Mouse (Mus musculus) kidney, postnatal 0 days (tissue): ENCODE data around the gene Lamc3. TPM values are rescaled to one million over a fixed set of nuclear protein-coding genes. Genes with fewer than 3 reads are reported as not detected.

ENCODE experiments used
- ATAC-seq: fragments of 200-750 bp; cut with Nextera tagmentation; replicated peaks from 2 replicates; pipeline ENCODE4 v1.8.0; 2017; ENCODE audit warnings: low read depth, moderate number of reproducible peaks, moderate TSS enrichment, moderate library complexity; ENCODE audit not compliant: low FRiP score
- DNase-seq: peaks from one replicate; pipeline ENCODE4 v3.0.0-alpha.2; 2016; ENCODE audit warnings: low spot score
- H3K27ac ChIP-seq: fragments of 300-500 bp; sonication (generic); 2 replicates; pipeline ENCODE4 v1.5.1; 2014; ENCODE audit warnings: mild to moderate bottlenecking
- H3K27me3 ChIP-seq: fragments of 300-500 bp; sonication (generic); 2 replicates; pipeline ENCODE4 v1.6.1; 2014; ENCODE audit warnings: low read length, mixed read lengths; ENCODE audit not compliant: insufficient read depth
- H3K36me3 ChIP-seq: fragments of 300-500 bp; sonication (generic); 2 replicates; pipeline ENCODE4 v1.6.1; 2014; ENCODE audit warnings: low read length, mixed read lengths; ENCODE audit not compliant: insufficient read depth
- H3K4me1 ChIP-seq: fragments of 300-500 bp; sonication (generic); replicated peaks from 2 replicates; pipeline ENCODE4 v1.6.1; 2014; ENCODE audit warnings: antibody characterized with exemption, low read length, mixed read lengths; ENCODE audit not compliant: insufficient read depth
- H3K4me2 ChIP-seq: fragments of 300-500 bp; sonication (generic); 2 replicates; pipeline ENCODE4 v1.6.1; 2014; ENCODE audit warnings: mild to moderate bottlenecking, low read length, moderate library complexity, mixed read lengths
- H3K4me3 ChIP-seq: fragments of 300-500 bp; sonication (generic); replicated peaks from 2 replicates; pipeline ENCODE4 v1.5.1; 2014; ENCODE audit warnings: low read depth, low read length
- H3K9ac ChIP-seq: fragments of 300-500 bp; sonication (generic); 2 replicates; pipeline ENCODE4 v1.6.1; 2014; ENCODE audit warnings: low read depth, low read length
- H3K9me3 ChIP-seq: fragments of 300-500 bp; sonication (generic); replicated peaks from 2 replicates; pipeline ENCODE4 v1.6.1; 2016; ENCODE audit warnings: low read length, inconsistent platforms, mixed read lengths
- CTCF ChIP-seq: IDR thresholded peaks from 2 replicates; pipeline ENCODE4 v1.5.1; 2016; ENCODE audit warnings: antibody characterized with exemption, low read depth, mild to moderate bottlenecking, moderate library complexity
- WGBS: fragments of 180-500 bp; shearing (Covaris S2); extraction: QIAGEN DNeasy Blood & Tissue Kit; methylation state at CpG from one replicate; pipeline ENCODE4 v1.1.7; 2014; 5-methylcytosine and 5-hydroxymethylcytosine counted together
- polyA plus RNA-seq: library from polyadenylated mRNA; unstranded; fragments of >200 nt; fragmentation: Nextera tagmentation; extraction: Ambion mirVana; gene quantifications from 2 replicates; pipeline ENCODE4 v1.2.1, GENCODE M21; 2015

Lamc3 gene
- polyA plus RNA-seq, 1 experiment from 2014 or later: 2.8 TPM

GRCm38 (mm10) chr2:31917636-31918035 lies 30.5 kb downstream of the Lamc3 start:
- 21% methylated on average over 4 of the region's 4 CpGs for WGBS
- Histone ChIP-seq H3K27ac (no peak overlapping the region), H3K27me3 (no peaks in the 10 kb centered on the region), H3K9me3 (no peaks in the 10 kb centered on the region), H3K9ac (no peak overlapping the region), H3K4me3 (no peak overlapping the region), H3K4me2 (no peak overlapping the region), H3K4me1 (no peaks in the 10 kb centered on the region), H3K36me3 (no peaks in the 10 kb centered on the region)
- DNase-seq: peak; percentile 45
- peak; percentile 80 for TF ChIP-seq CTCF
- 0 out of 2 replicates have a peak, but pooled peaks have one; percentile 23 for ATAC-seq

DNA sequence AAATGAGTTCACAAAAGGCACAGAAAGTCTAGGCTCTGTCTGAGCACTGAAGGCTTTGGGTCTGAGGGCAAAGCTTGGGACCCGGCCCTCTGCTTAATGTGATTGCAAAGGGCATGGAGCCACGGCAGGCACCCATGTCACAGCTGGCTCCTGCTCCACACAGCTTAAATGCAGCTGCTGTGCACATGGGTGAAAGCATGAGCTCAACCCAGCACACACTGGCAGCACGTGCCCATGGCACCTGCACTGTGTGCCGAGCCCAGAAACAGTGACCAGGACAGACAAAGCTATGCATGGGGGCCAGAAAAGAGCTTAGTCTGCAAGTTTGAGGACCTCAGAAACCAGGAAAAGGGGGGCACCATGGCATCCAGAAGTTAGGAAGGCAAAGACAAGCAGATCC lies 36.6 kb downstream of the Lamc3 start:
- Histone ChIP-seq H3K4me3 (no peak overlapping the region), H3K9me3 (no peaks in the 10 kb centered on the region), H3K27me3 (no peaks in the 10 kb centered on the region), H3K36me3 (no peaks in the 10 kb centered on the region), H3K9ac (no peak overlapping the region), H3K4me1 (no peaks in the 10 kb centered on the region), H3K4me2 (no peak overlapping the region), H3K27ac (no peak overlapping the region)
- WGBS: 72% methylated on average over 4 of the region's 4 CpGs
- ATAC-seq: no peak
- no peak for DNase-seq
- TF ChIP-seq CTCF: no peak

DNA sequence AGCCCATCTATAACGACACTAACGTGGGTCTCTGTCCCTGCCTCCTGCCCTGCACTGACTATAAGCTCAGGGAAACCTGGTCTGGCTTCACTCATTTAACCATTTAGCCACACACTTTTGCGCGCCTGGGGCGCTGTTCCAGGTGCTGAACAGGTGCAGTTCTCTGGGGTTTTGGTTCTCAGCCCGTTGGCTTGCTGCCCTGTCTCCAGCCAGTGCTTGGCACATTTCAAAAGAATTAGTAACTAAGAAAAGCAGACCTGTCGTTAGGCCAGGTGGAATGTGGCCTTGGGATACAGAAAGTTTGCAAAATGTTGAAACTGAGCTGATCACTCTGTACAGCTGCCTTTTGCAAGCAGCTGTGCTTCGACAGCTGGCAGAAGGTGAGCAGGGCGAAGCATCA lies 37.7 kb downstream of the Lamc3 start:
- no peak overlapping the region for H3K4me2 ChIP-seq
- H3K27me3 ChIP-seq: no peaks in the 10 kb centered on the region
- no peaks in the 10 kb centered on the region for H3K36me3 ChIP-seq
- 24% methylated on average over 9 of the region's 9 CpGs for WGBS
- H3K4me3 ChIP-seq: no peak overlapping the region
- peak; percentile 16; the same call in 1 of the 2 replicates for TF ChIP-seq CTCF
- no peak overlapping the region for H3K27ac ChIP-seq
- ATAC-seq: no peak
- peak; percentile 25 for DNase-seq
- H3K4me1 ChIP-seq: no peaks in the 10 kb centered on the region
- H3K9me3 ChIP-seq: no peaks in the 10 kb centered on the region
- no peak overlapping the region for H3K9ac ChIP-seq

DNA sequence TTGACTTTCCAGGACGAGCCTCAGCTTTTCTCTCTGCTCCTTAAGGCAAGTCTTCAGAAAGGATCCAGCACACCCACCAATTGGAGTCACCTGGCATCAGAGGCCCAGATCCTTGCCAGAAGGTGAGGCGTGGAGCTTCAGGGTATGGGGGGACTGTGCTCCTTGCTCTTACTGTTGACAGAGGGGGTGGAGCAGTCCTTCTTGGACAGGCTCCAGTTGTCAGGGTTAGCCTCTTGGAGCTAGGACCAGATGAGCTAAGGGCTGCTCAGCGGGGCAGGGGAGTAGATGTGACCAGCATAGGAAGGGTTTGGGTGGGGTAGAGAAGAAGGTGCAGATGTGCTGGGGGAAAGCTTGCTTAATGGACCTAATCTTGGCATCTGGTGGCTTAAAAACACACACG lies 38.8 kb downstream of the Lamc3 start:
- ATAC-seq: no peak

DNA sequence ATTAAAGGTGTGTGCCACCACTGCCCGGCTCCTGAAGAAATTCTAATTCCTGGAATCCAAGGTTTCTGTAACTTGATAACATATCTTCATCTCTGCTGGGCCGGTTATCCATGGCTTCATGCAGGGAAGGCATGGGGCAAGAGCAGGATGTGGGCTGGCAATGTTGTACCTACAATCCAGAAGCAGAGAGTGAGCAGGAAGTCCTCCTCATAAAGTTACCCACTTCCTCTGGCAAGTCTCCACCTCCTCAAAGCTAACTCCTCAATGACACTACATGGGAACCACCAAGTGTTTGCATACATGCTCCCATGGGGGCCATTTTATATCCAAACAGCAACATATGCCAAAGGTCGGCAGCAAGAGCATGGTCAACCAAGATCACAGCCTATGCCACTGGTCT lies 42.6 kb downstream of the Lamc3 start:
- Histone ChIP-seq H3K9ac (no peak overlapping the region), H3K4me3 (no peak overlapping the region), H3K27ac (no peak overlapping the region), H3K27me3 (no peaks in the 10 kb centered on the region), H3K36me3 (no peaks in the 10 kb centered on the region), H3K4me1 (no peaks in the 10 kb centered on the region), H3K4me2 (no peak overlapping the region), H3K9me3 (no peaks in the 10 kb centered on the region)
- WGBS: 77% methylated on average over 3 of the region's 3 CpGs
- TF ChIP-seq CTCF: no peak
- DNase-seq (no peak), ATAC-seq (no peak)

More for the DNA sequence above, 38.8 kb downstream of the Lamc3 start:
- no peaks in the 10 kb centered on the region for H3K27me3 ChIP-seq
- no peak overlapping the region for H3K27ac ChIP-seq
- H3K9ac ChIP-seq: no peak overlapping the region
- TF ChIP-seq CTCF: no peak
- no peaks in the 10 kb centered on the region for H3K36me3 ChIP-seq
- H3K4me3 ChIP-seq: no peak overlapping the region
- no peak overlapping the region for H3K4me2 ChIP-seq
- no peaks in the 10 kb centered on the region for H3K9me3 ChIP-seq
- DNase-seq: no peak
- no peaks in the 10 kb centered on the region for H3K4me1 ChIP-seq
- WGBS: 38% methylated on average over 4 of the region's 4 CpGs

GRCm38 (mm10) chr2:31934551-31934950 lies 47.5 kb downstream of the Lamc3 start:
- Histone ChIP-seq H3K4me2 (no peak overlapping the region), H3K9me3 (no peaks in the 10 kb centered on the region), H3K9ac (no peak overlapping the region), H3K4me1 (no peaks in the 10 kb centered on the region), H3K36me3 (no peaks in the 10 kb centered on the region), H3K27me3 (no peaks in the 10 kb centered on the region), H3K4me3 (no peak overlapping the region), H3K27ac (no peak overlapping the region)
- 42% methylated on average over 4 of the region's 4 CpGs for WGBS
- no peak for TF ChIP-seq CTCF
- ATAC-seq (no peak), DNase-seq (no peak)

DNA sequence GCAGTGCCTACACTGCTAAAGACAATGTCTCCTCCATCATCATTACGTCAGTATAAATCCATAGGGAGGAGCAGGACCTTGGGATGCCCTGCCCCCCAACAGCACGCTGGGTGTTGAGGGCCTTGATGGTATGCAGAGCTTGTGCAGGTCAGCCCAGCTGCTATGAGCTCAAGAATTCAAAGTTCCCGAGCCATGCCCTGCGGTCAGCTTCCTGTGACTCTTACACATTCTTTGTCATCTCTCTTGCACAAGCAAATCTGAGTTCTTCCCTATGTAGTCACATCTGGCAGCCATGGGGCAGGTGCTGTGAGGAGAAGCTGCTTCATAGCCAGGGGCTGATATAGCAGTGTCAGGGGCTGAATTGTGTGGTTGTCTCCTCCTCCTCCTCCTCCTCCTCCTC lies 48.0 kb downstream of the Lamc3 start:
- Histone ChIP-seq H3K27ac (no peak overlapping the region), H3K27me3 (no peaks in the 10 kb centered on the region), H3K9me3 (no peaks in the 10 kb centered on the region), H3K4me3 (no peak overlapping the region), H3K36me3 (no peaks in the 10 kb centered on the region), H3K4me2 (no peak overlapping the region), H3K4me1 (no peaks in the 10 kb centered on the region), H3K9ac (no peak overlapping the region)
- DNase-seq (no peak), ATAC-seq (no peak)
- 22% methylated on average over 4 of the region's 4 CpGs for WGBS
- no peak for TF ChIP-seq CTCF
